Mouse (Mus musculus): ENCODE data around the gene Cisd3.

GRCm38 (mm10) chr11:97664339-97664665 is 21.3 kb upstream of the Cisd3 start:
- no peak for TF ChIP-seq CTCF (conservative IDR thresholded peaks at IDR 0.05; ENCODE audit: insufficient read depth, insufficient read length, low read depth, low read length)
- TF ChIP-seq POLR2A (IDR thresholded peaks at IDR 0.05; ENCODE audit: low read depth, low read length): no peak

Data from kidney, adult 2 months (tissue).